Mouse (Mus musculus) CH12F3 (cell line): ENCODE data around the gene Selenow.

Experiments used
- in situ Hi-C: fragments of 300-500 bp; cut with MboI; formaldehyde crosslinking; loops from 2 replicates; pipeline ENCODE4 v1.14.3; 2020; ENCODE audit warnings: low sequenced_read_pairs

The Selenow gene

DNA sequence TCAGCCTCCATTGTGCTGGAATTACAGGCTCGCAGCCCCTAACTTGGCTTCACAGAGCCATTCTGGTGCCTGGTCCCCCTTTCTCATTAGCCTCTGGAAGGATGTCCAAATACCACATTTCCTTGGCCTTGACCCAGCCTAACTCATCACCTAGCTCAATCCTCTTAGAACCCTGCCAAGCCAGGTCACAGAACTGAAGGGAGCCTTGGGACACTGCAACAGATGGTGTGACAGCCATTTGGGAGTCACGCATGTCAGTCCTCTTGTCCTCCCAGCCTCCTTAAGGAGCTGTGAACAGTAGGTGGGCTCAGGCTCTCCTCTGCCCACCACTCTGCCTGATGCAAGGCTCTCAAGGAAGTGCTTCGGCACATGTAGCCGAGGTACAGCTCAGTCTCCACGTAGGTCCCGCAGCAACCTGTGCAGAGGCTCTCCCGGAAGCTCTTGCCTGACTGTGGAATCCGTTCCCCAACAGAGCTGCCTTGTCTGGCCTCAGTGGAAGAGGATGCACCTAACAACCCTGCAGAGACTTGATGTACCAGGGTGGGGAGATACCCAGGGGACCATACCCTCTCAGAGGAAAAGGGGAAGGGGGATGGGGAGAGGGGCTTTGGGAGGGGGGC lies 14.1 kb downstream of the Selenow start:
- in situ Hi-C loops: no loop called here

DNA sequence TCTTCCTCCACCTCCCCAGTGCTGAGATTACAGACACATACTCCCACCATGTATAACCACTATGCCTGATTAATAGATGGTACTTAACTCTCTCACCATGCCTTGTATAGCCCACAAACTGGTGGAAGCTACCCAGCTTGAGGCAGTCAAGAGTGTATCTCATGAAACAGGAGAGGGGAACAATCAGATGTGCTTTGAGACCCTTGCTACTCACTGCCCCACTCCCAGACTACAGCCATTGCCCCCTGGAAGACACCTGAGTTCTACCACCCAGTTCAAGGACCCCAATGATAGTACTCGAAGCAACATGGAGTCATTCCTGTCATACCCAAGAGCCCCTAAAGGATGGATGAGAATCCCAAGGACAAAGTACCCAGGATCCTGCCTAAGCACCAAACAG lies 15.6 kb downstream of the Selenow start:
- in situ Hi-C loops: no loop called here

DNA sequence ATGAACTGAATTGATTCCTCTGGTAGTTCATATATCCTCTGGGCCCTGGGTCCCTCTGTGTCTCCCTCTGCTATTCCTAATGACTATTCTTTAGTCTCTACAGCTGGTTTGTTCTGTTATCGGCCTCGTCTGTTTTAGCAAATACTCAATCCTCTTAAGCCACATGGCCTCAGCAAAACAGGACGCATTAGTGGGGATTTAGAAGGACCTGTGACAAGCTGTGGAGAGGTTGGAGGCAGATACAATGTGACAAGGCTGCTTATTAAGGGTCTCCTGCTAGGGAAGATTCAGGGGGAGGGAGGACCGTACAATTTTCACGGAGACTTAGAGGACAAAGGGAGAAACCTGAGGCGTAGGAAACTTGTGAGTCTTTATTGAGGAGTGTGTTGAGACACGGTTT lies 16.3 kb downstream of the Selenow start:
- in situ Hi-C loops: no loop called here

DNA sequence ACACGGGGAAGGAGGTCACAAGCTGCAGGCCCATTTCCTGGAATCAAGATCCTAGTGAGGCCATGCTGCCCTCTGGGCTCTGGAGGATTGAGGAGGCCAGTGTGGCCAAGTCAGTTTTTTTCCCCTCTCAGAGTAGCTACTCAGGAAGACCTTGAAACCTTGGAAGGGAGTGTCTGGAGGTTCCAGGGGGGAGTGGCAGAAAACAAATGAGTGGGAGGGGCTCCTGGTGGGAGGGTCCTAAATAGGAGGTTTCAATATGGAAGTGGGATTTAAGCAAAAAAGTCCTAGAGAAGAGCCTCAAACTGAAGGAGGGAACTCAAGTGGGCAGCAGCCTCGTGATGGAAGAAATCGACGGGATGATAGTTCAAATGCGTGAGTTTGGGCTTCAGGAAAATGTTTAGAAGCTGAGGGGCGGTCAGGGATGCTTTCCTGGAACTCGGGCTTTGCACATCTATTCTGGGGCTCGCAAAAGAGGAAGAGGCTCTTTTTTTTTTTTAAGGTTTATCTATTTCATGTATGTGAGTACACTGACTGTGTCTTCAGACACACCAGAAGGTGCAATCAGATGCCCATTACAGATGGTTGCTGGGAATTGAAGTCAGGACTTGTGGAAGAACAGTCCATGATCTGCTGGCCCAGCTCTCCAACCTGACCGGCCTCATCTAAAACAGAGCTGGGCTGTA lies 20.7 kb downstream of the Selenow start:
- in situ Hi-C loops: no loop called here

DNA sequence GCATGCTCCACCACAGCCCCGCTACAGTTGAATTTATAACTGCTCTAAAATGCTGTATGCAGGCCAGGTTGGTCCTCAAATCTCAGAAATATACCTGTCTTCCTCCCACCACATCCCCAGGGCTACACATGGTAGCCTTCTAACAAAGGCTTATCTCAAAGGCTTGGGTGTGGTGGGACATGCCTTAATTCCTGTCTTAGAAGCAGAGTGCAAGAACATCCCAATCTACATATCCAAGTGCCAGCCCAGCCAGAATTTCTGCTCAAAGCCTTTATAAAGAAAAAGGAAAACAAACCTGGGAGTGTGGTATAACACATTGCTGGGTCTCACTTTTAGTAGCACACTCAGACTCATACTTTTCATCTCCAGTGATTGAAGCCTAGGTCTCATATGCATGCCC lies 28.0 kb downstream of the Selenow start:
- in situ Hi-C loops: no loop called here

DNA sequence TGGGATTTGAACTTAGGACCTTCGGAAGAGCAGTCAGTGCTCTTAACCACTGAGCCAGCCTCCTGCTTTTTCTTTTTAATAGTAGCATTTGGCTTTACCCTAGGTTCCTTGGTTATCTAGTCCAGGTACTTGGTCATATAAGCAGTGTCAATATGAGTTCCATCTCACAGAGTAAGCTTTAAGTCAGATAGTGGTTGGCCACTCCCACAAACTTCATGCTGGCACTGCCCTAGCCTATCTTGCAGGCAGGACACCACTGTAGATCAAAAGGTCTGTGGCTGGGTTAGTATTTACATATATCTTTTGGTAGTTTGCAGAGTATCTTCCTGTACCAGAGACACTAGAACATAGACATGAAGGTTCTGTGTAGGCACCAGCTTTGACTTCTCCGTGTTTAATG lies 38.1 kb downstream of the Selenow start:
- in situ Hi-C loops: no loop called here

DNA sequence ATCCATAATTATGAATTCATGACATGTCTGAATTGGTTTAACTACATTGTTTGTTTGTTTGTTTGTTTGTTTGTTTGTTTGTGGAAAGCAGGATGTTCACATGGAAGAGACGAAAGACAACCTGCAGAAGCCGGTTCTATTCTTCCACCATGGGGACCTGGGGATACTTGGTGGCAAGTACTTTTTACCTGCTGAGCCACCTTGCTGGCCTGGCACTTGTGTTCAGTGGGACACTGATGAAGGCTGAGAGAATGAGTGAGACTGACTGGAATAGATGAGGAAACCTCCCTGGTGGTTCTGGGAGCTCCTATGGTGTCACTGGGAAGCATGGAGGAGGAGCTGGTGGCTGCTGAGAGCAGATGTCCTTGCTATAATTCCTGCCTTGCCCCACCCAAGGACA lies 39.9 kb downstream of the Selenow start, which contains the start of gene Crxos:
Crxos (plus strand) TSS at position 301 of the 400 bp plus-strand sequence.
- in situ Hi-C loops: no loop called here

DNA sequence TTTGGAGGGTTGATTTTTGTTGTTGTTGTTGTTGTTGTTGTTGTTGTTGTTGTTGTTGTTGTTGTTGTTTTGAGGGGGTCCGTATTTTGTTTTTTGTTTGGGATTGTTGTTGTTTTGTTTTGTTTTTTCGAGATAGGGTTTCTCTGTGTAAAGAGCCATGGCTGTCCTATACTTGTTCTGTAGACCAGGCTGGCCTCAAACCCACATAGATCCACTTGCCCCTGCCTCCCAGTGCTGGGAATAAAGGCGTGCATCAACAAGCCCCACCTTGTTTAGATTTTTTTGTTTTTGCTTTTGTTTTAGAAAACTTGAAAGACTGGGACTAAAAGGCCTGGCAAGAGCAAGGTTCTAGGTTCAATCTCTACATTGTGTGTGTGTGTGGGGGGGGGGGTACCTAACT lies 40.4 kb downstream of the Selenow start:
- in situ Hi-C loops: no loop called here

DNA sequence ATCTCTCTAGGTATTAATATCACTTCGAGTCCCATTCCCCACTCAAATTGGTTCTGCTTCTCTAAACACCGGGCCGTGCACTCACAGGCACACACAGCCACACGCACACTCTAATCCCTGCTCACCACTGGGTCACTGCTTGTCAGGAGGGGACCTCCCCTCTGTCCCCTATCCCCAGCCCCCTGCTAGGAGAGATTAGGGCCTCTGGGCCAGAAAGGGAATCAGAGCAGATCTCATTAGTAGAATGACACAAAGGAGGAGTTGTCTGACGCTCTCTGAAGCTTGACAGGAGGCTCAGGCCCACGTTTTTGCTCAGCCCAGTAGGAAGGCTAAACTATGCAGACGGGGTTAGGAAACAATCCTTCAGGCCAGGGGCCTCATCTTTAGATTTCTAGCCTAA lies 40.8 kb downstream of the Selenow start:
- in situ Hi-C loops: no loop called here

DNA sequence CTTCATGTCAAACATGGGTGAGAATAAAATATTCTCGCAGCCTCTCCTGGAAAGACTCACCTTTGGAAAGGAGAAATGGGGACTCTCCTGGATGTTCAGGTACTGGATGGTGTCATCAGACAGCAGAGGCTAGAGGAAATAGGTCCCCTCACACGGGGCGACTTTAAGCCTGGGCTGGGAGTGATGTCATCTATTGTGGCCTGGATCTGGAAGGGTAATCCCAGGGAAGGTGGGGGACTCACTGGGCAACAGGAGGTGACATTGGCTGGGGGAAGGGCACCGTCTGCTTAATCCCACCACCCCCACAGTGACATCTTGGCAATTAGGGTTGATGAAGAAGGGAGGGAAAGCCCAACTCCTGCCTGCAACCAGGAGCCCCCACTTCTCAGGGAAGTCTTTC lies 42.4 kb downstream of the Selenow start, which contains the start of gene Crx:
Crx (minus strand) TSS at position 213 of the 400 bp plus-strand sequence.
- in situ Hi-C loops: no loop called here
